Mouse (Mus musculus) bone marrow macrophage, adult 2 months (primary cell): ENCODE data around the gene Ebf1.

Source experiments
- CTCF ChIP-seq: IDR thresholded peaks from 2 replicates; pipeline ENCODE4 v1.5.1; 2012; ENCODE audit warnings: low read depth, mild to moderate bottlenecking, low read length, moderate library complexity
- POLR2A ChIP-seq: IDR thresholded peaks from 2 replicates; pipeline ENCODE4 v1.6.1; 2012; ENCODE audit warnings: mild to moderate bottlenecking, low read depth, low read length, borderline replicate concordance

DNA sequence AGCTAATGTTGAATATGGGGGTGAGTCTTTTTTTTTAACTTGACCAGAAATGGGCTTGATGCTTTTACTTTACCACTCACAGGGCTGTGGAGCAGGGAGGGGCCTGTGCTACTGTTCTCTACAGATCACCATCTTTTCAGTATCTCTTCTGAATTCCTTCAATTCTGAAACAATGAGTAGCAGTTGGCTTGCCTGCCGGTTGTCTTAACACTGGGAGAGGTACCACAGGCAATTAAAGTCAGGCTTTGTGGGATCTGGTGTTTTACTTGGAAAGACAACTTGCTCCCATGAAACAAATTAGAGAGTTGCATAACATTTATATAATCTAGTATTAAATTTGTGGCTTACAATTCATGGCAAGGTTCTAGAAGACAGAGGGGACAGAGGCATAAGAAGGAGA is 294.6 kb downstream of the Ebf1 start:
- TF ChIP-seq CTCF (no peak), POLR2A (no peak)
